Mouse (Mus musculus) stomach, postnatal 0 days (tissue): ENCODE data around the gene Stxbp4.

ENCODE experiments used
- CTCF ChIP-seq: IDR thresholded peaks from 2 replicates; pipeline ENCODE4 v1.5.1; 2016; ENCODE audit warnings: antibody characterized with exemption, low read depth, mild to moderate bottlenecking, moderate library complexity
- EP300 ChIP-seq: optimal IDR thresholded peaks from 2 replicates; pipeline ENCODE3; 2016; ENCODE audit warnings: antibody characterized with exemption

DNA sequence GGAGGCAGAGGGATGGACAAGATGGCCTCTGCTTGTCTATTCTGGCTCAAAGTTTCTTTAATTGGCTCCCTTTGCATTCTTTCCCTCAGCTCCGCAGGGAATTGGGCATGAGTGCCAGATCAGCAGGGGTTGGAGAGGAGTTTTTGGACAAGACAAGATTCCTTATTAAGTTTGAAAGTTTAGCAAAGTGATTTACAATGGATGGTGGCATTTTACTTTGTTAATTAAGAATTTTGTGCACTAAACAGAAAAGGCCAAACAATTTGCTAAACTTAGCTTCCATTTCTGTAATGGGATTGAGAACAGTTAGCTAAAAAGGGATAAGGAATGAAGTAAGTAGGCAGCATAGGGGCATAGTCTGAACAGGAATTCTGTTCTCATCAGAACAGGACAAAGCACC is 142.9 kb downstream of the Stxbp4 start:
- TF ChIP-seq CTCF (no peak), EP300 (no peak)
